Mouse (Mus musculus) myocyte (in vitro differentiated cells): ENCODE measurements around the gene Enho. TPM values are rescaled to one million over a fixed set of nuclear protein-coding genes. Genes with fewer than 3 reads are reported as not detected.
A peak's percentile ranks its signal among the peaks of the same experiment; 100 is the strongest.

Experiments
- H3K27me3 ChIP-seq: one replicate; pipeline ENCODE4 v1.6.1; 2011; ENCODE audit not compliant: control insufficient read depth, insufficient read depth, insufficient read length
- H3K36me3 ChIP-seq: one replicate; pipeline ENCODE4 v1.6.1; 2011; ENCODE audit not compliant: control insufficient read depth, insufficient read depth
- H3K4me2 ChIP-seq: one replicate; pipeline ENCODE4 v1.6.1; 2011; ENCODE audit warnings: low read depth, control low read depth
- H3K4me3 ChIP-seq: one replicate; pipeline ENCODE4 v1.5.1; 2011; ENCODE audit warnings: mild to moderate bottlenecking, control low read depth, moderate library complexity
- H3K79me2 ChIP-seq: one replicate; pipeline ENCODE4 v1.6.1; 2011; ENCODE audit not compliant: control insufficient read depth, insufficient read depth
- H3ac ChIP-seq: one replicate; pipeline ENCODE4 v1.6.1; 2011; ENCODE audit not compliant: control insufficient read depth, insufficient read length
- CEBPB ChIP-seq: IDR thresholded peaks from 2 replicates; pipeline ENCODE4 v1.6.1; 2011; ENCODE audit warnings: mild to moderate bottlenecking, moderate library complexity; ENCODE audit not compliant: poor library complexity, insufficient read depth, severe bottlenecking
- E2F4 ChIP-seq: IDR thresholded peaks from one replicate; pipeline ENCODE4 v1.6.1; 2011; ENCODE audit warnings: mild to moderate bottlenecking, control low read depth, moderate library complexity; ENCODE audit not compliant: insufficient read depth
- MAX ChIP-seq: IDR thresholded peaks from one replicate; pipeline ENCODE4 v1.6.1; 2011; ENCODE audit warnings: low read depth, mild to moderate bottlenecking, control low read depth
- MYOD1 ChIP-seq, 3 experiments: IDR thresholded peaks; one replicate each; pipeline ENCODE4 v1.6.1; 2011; ENCODE audit warnings: control low read depth in 2 of 3, low read depth in 2 of 3, mild to moderate bottlenecking in 2 of 3, moderate library complexity in 1 of 3; ENCODE audit not compliant: insufficient read length in 2 of 3, control insufficient read depth in 1 of 3
- MYOG ChIP-seq, 3 experiments: IDR thresholded peaks; one replicate each; pipeline ENCODE4 v1.6.1; 2011; ENCODE audit warnings: control low read depth in 2 of 3, low read depth in 2 of 3, mild to moderate bottlenecking in 2 of 3; ENCODE audit not compliant: insufficient read length in 2 of 3, control insufficient read depth in 1 of 3, insufficient read depth in 1 of 3
- POLR2A ChIP-seq: IDR thresholded peaks from one replicate; pipeline ENCODE4 v1.6.1; 2011; ENCODE audit warnings: low read depth, mild to moderate bottlenecking, control low read depth, moderate library complexity; ENCODE audit not compliant: insufficient read length
- POLR2AphosphoS2 ChIP-seq: IDR thresholded peaks from one replicate; pipeline ENCODE4 v1.6.1; 2011; ENCODE audit warnings: low read depth, control low read depth; ENCODE audit not compliant: insufficient read length
- REST ChIP-seq: IDR thresholded peaks from one replicate; pipeline ENCODE4 v1.6.1; 2011; ENCODE audit warnings: mild to moderate bottlenecking, control low read depth, moderate library complexity; ENCODE audit not compliant: insufficient read depth, insufficient read length
- SRF ChIP-seq: IDR thresholded peaks from one replicate; pipeline ENCODE4 v1.6.1; 2011; ENCODE audit warnings: low read depth; ENCODE audit not compliant: control insufficient read depth, insufficient read length
- TCF12 ChIP-seq: IDR thresholded peaks from one replicate; pipeline ENCODE4 v1.6.1; 2011; ENCODE audit warnings: mild to moderate bottlenecking, control low read depth; ENCODE audit not compliant: poor library complexity, insufficient read depth, severe bottlenecking
- TCF3 ChIP-seq: IDR thresholded peaks from one replicate; pipeline ENCODE4 v1.6.1; 2011; ENCODE audit warnings: low read depth, control low read depth; ENCODE audit not compliant: insufficient read length
- USF1 ChIP-seq: IDR thresholded peaks from one replicate; pipeline ENCODE4 v1.6.1; 2011; ENCODE audit warnings: low read depth, mild to moderate bottlenecking, control low read depth, moderate library complexity
- polyA plus RNA-seq: library from polyadenylated mRNA; unstranded; fragments of >200 nt; fragmentation: generic; extraction: Trizol; gene quantifications from one replicate; pipeline ENCODE4 v1.2.1, GENCODE M21; 2012; ENCODE audit warnings: missing spikeins

The Enho gene
- polyA plus RNA-seq, 1 experiment = 8.2 TPM

DNA sequence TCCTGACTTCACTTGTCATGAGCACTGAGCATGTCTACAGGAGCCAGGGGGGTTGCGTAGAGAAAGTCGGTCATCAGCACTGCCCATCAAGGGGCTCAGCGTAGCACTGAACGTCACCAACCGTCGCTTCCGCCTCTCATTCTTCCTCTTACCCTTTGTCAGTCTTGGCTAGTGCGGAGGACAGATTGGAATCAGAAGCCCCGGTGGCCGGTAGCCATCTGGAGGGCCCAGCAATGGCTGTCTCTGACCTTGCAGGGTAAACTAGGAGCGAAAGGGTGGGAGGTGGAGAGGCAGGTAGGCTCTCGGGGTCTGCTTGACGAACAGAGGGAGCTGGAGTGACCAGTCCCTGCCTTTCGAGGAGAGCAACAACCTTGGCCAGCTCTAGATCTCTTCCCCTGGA, 18.1 kb downstream of the Enho start:
- Histone ChIP-seq H3ac (no peak overlapping the region), H3K4me3 (no peak overlapping the region), H3K4me2 (no peak overlapping the region), H3K79me2 (no peaks in the 10 kb centered on the region), H3K36me3 (no peaks in the 10 kb centered on the region), H3K27me3 (peaks cover 8% of the 10 kb centered on the region)
- TF ChIP-seq CEBPB (no peak), TCF3 (no peak), USF1 (no peak)

DNA sequence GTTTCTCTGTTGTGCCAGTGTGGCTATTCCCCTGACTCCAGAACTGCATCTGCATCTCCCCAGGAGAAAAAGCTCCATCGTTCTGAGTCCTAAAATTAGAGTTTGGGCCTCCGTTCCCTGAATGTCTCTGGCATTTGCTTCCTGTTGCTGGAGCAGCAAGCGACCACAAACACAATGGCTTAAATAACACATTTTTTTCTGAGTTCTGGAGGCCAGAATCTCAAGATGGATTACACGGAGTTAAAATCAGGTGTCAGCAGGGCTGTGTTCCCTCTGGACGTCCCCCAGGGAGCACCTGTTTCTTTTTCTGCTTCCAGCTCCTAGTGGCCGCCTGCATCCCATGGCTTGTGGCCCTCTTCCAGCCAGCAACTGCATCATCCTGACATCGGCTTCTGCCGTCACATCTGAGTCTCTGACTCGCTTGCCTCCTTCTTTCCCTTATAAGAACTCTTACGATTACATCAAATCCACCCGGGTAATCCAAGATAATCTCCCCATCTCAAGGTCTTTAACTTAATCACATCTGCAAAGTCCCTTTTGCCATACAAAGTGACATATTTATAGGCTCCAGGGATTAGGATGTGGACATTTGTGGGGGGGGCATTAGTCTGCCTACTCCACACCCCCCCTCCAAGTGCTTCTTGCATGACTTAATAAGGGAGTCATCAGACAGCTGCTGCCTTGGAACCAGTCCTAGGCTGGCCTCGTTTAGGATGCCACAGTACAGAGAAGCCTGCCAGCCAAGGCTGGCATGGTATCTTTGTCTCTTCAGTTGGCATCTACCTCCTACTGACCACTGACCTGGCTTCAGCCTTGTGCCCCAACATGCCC, 21.0 kb downstream of the Enho start:
- no peak for TF ChIP-seq POLR2A
- no peak for TF ChIP-seq USF1
- TF ChIP-seq POLR2AphosphoS2 = no peak
- TF ChIP-seq TCF12 = peak; percentile 65
- no peak for TF ChIP-seq CEBPB
- TF ChIP-seq MYOD1 (IDR thresholded peaks at IDR 0.05; ENCODE audit: control insufficient read depth in 1 of 3, insufficient read length in 2 of 3, low read depth in 2 of 3) = peak; percentile 28 to 81 (median 70)
- no peak for TF ChIP-seq REST
- peak; percentile 81 for TF ChIP-seq SRF
- peak; percentile 20 to 75 (median 72) for TF ChIP-seq MYOG (IDR thresholded peaks at IDR 0.05; ENCODE audit: control insufficient read depth in 1 of 3, insufficient read depth in 1 of 3, insufficient read length in 2 of 3, low read depth in 2 of 3)
- Histone ChIP-seq H3K27me3 (no peaks in the 10 kb centered on the region), H3K36me3 (no peaks in the 10 kb centered on the region), H3K79me2 (no peaks in the 10 kb centered on the region), H3K4me2 (peak overlapping the region; percentile 27), H3K4me3 (no peak overlapping the region), H3ac (no peak overlapping the region)

DNA sequence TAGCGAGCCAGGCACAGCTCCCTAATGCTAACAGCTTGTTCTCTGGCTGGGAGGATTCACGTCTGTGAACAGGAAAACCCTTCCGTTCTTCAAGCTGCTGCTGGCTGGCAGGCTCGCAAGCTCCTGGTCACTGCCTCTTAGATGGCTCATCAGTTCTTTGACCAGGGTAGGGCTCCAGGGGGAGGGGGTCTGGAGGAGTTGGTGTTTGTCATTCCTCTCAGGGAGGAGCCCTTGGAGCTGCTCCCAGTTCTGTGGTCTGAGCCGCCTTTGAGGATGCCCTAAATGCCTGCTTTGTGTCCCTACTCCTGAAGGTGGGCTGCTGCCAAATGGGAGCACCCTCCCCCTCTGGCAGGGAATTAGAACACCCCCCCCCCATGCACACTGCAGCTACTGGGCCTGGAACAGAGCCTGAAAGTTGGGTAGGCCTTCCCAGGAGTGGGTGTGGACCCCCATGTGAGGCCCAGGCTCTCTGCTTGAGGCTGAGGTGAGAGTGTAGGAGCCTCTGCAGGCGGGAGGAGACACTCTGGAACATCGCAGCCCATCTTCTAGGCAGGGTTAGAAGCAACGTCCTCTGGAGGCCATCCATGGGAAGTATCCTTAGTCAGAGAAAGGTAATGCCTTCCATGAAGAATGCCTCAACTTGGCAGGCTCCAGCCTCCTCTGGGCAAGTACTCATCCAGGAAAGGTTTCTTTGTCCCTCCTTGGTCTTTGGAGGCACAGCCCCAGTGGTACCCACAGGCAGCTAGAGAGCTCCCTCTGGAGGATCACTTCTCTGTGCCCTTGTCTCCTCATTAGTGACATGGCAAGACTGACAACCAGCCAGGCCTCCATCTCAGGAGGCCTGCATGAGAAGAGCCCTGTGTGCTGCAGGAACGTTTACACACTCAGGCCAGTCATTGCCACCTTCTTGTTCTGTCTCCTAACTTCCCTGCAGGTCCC, 24.2 kb downstream of the Enho start:
- no peak overlapping the region for H3K4me2 ChIP-seq
- no peak for TF ChIP-seq MYOG (IDR thresholded peaks at IDR 0.05; ENCODE audit: control insufficient read depth in 1 of 3, insufficient read depth in 1 of 3, insufficient read length in 2 of 3, low read depth in 2 of 3)
- no peak for TF ChIP-seq USF1
- no peak for TF ChIP-seq MYOD1 (IDR thresholded peaks at IDR 0.05; ENCODE audit: control insufficient read depth in 1 of 3, insufficient read length in 2 of 3, low read depth in 2 of 3)
- H3K4me3 ChIP-seq = no peak overlapping the region
- no peaks in the 10 kb centered on the region for H3K79me2 ChIP-seq
- H3K27me3 ChIP-seq = no peaks in the 10 kb centered on the region
- no peak overlapping the region for H3ac ChIP-seq
- no peaks in the 10 kb centered on the region for H3K36me3 ChIP-seq

DNA sequence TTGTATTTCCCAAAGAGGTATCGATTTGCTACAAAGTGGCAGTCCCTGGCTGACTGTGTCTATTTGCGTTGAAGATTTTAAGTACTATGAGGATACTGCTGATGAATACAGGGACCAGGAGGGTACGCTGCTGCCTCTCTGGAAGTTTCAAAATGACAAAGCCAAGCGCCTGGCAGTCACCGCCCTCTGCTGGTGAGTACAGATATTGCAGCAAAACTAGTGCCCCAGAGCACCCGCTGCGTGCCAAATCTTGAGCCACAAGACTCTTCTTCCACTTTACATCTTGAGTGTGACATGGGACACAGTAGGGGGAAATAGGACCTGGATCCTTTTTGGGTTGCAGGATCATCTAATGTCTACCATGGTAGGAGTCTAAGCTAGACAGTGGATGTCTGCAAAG, 26.0 kb downstream of the Enho start:
- Histone ChIP-seq H3K27me3 (no peaks in the 10 kb centered on the region), H3K4me2 (no peak overlapping the region), H3K4me3 (no peak overlapping the region), H3K79me2 (no peaks in the 10 kb centered on the region), H3K36me3 (no peaks in the 10 kb centered on the region), H3ac (no peak overlapping the region)
- no peak for TF ChIP-seq MAX
- no peak for TF ChIP-seq USF1
- no peak for TF ChIP-seq MYOD1 (IDR thresholded peaks at IDR 0.05; ENCODE audit: control insufficient read depth in 1 of 3, insufficient read length in 2 of 3, low read depth in 2 of 3)
- TF ChIP-seq POLR2AphosphoS2 = no peak
- no peak for TF ChIP-seq MYOG (IDR thresholded peaks at IDR 0.05; ENCODE audit: control insufficient read depth in 1 of 3, insufficient read depth in 1 of 3, insufficient read length in 2 of 3, low read depth in 2 of 3)
- no peak for TF ChIP-seq CEBPB
- no peak for TF ChIP-seq SRF
- no peak for TF ChIP-seq TCF3
- TF ChIP-seq E2F4 = no peak
- no peak for TF ChIP-seq REST
- no peak for TF ChIP-seq POLR2A
- TF ChIP-seq TCF12 = no peak

DNA sequence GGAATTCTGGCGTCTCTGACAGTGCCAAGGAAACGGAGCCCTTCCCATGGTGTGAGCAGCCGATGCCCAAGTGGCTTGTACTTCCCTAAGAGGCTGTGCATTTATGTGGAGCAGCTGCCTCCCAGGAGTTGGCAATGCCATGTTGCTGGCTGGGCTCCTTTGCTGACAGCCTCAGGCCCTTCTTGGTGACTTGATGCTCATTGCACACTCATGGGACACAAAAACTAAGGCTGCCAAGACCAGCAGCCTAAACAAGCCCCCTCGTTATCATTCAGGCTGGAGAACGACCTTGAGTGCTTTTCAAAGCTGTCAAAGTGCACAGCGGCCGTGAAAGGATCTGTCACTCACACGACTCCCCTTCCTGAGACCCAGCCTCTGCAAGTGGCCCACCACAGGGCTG, 28.0 kb downstream of the Enho start:
- TF ChIP-seq TCF12 (no peak), CEBPB (no peak), TCF3 (no peak), SRF (no peak), MAX (no peak), MYOG (IDR thresholded peaks at IDR 0.05; ENCODE audit: control insufficient read depth in 1 of 3, insufficient read depth in 1 of 3, insufficient read length in 2 of 3, low read depth in 2 of 3) (no peak), USF1 (no peak), REST (no peak), E2F4 (no peak), POLR2AphosphoS2 (no peak), POLR2A (no peak), MYOD1 (IDR thresholded peaks at IDR 0.05; ENCODE audit: control insufficient read depth in 1 of 3, insufficient read length in 2 of 3, low read depth in 2 of 3) (no peak)
- Histone ChIP-seq H3ac (no peak overlapping the region), H3K4me2 (no peak overlapping the region), H3K4me3 (no peak overlapping the region), H3K36me3 (no peaks in the 10 kb centered on the region), H3K27me3 (no peaks in the 10 kb centered on the region), H3K79me2 (no peaks in the 10 kb centered on the region)
